Mouse (Mus musculus) E14TG2a.4 (cell line): ENCODE measurements at regions not wholly inside any gene's neighbourhood (a gene's known extent, or its start where the extent isn't known, plus 50 kb on each side); places are given as distances from the start of the nearest gene placed in this dataset.

Experiments used
- H3K27me3 ChIP-seq: 2 replicates; pipeline ENCODE4 v1.6.1; 2014; ENCODE audit warnings: low read length, control low read depth; ENCODE audit not compliant: insufficient read depth
- H3K36me3 ChIP-seq: 2 replicates; pipeline ENCODE4 v1.6.1; 2014; ENCODE audit warnings: low read length, control low read depth; ENCODE audit not compliant: insufficient read depth
- H3K4me1 ChIP-seq: replicated peaks from 2 replicates; pipeline ENCODE4 v1.6.1; 2014; ENCODE audit warnings: low read depth, low read length, control low read depth
- H3K4me3 ChIP-seq: replicated peaks from 2 replicates; pipeline ENCODE4 v1.5.1; 2014; ENCODE audit warnings: mild to moderate bottlenecking, low read length
- H3K9me3 ChIP-seq: 2 replicates; pipeline ENCODE4 v1.6.1; 2014; ENCODE audit warnings: low read length, control low read depth
- CTCF ChIP-seq: conservative IDR thresholded peaks from 2 replicates; pipeline ENCODE4 v1.5.1; 2014; ENCODE audit warnings: low read length
- NANOG ChIP-seq: IDR thresholded peaks from 2 replicates; pipeline ENCODE4 v1.6.1; 2014; ENCODE audit warnings: borderline replicate concordance, low read length, mixed read lengths
- POU5F1 ChIP-seq: IDR thresholded peaks from 2 replicates; pipeline ENCODE4 v1.6.1; 2014; ENCODE audit warnings: low read length, borderline replicate concordance

DNA sequence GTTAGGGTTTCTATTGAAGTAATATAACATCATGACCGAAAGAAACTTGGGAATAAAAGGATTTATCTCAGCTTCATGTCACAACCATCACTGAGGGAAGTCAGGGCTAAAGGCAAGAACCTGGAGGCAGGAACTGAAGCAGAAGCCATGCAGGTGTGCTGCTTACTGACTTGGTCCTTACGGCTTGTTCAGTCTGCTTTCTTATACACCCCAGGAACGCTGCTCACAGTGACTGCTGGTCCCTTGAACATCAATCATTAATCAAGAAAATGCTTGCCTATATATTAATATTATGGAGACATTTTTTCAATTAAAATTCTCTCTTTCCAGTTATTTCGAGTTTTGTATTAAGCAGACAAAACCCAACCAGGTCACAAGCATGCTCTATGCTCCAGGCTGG, 58.5 kb upstream of the Armc2 start:
- Histone ChIP-seq H3K36me3 (no peaks in the 10 kb centered on the region), H3K4me3 (no peak overlapping the region), H3K9me3 (no peaks in the 10 kb centered on the region), H3K27me3 (no peaks in the 10 kb centered on the region), H3K4me1 (peaks cover 15% of the 10 kb centered on the region)
- TF ChIP-seq NANOG, result no peak

DNA sequence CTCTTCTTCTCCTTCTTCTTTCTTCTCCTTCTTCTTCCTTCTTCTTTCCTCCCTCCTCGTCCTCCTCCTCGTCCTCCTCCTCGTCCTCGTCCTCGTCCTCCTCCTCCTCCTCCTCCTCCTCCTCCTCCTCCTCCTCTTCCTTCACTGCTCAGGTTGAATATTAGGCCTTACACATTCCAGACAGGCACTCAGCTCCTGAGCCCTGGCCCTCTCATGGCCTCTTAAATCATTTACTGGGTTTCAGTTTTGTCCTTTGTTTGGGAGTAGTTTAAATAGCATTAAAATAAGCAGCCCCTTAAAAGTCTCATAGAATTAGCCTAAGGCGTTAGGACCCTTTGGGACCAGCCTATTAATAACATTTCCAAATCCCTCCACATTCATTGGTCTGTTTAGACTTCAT, 57.3 kb upstream of the Armc2 start:
- H3K4me3 ChIP-seq, result no peak overlapping the region
- no peaks in the 10 kb centered on the region for H3K9me3 ChIP-seq
- no peaks in the 10 kb centered on the region for H3K27me3 ChIP-seq
- TF ChIP-seq POU5F1, result no peak
- TF ChIP-seq NANOG, result no peak
- TF ChIP-seq CTCF, result no peak
- H3K36me3 ChIP-seq, result no peaks in the 10 kb centered on the region
- peaks cover 26% of the 10 kb centered on the region for H3K4me1 ChIP-seq

DNA sequence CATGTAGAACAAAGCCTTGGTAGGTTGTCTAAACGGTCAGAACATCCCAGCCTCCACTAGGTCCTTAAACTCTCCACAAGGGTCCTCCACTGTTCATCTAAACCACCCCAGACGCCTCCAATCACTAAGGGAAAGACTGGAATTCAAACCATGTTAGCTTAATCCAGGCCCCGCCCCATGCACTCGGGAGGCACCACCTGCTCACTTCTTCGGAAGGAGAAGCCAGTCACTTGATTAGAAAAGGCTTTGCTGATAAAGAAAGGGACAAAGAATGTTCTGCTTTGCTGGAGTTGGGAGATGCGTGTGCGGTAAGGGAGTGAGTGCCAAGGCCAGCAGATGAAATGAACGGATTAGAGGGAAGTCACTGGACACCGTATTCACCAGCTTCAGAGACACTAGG, 54.5 kb upstream of the Armc2 start:
- H3K9me3 ChIP-seq, result no peaks in the 10 kb centered on the region
- H3K4me3 ChIP-seq, result no peak overlapping the region
- TF ChIP-seq NANOG, result no peak
- H3K36me3 ChIP-seq, result no peaks in the 10 kb centered on the region
- H3K27me3 ChIP-seq, result no peaks in the 10 kb centered on the region
- peaks cover 32% of the 10 kb centered on the region for H3K4me1 ChIP-seq

DNA sequence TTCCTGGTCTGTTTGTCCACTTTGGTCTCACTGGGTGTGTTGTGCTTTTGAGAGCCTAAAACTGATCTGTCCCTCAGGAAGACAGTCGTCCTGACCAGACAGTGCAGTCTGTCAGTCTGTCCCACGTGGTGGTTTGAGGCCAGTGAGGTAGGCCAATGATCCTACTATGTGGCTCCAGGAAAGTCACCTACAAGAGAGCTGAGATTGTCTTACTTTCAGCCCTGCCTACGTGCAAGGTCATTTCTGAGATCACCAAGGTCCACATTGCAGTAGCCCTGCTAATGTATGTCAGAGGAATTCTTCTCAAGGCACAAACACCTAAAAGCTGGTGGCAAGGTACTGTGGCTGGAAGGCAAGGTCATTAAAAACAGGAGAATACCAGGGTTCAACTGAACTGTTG, 53.9 kb upstream of the Armc2 start:
- TF ChIP-seq NANOG, result no peak
- no peak for TF ChIP-seq CTCF
- no peak for TF ChIP-seq POU5F1
- peaks cover 38% of the 10 kb centered on the region for H3K4me1 ChIP-seq
- no peaks in the 10 kb centered on the region for H3K36me3 ChIP-seq
- no peak overlapping the region for H3K4me3 ChIP-seq
- no peaks in the 10 kb centered on the region for H3K27me3 ChIP-seq
- H3K9me3 ChIP-seq, result no peaks in the 10 kb centered on the region

DNA sequence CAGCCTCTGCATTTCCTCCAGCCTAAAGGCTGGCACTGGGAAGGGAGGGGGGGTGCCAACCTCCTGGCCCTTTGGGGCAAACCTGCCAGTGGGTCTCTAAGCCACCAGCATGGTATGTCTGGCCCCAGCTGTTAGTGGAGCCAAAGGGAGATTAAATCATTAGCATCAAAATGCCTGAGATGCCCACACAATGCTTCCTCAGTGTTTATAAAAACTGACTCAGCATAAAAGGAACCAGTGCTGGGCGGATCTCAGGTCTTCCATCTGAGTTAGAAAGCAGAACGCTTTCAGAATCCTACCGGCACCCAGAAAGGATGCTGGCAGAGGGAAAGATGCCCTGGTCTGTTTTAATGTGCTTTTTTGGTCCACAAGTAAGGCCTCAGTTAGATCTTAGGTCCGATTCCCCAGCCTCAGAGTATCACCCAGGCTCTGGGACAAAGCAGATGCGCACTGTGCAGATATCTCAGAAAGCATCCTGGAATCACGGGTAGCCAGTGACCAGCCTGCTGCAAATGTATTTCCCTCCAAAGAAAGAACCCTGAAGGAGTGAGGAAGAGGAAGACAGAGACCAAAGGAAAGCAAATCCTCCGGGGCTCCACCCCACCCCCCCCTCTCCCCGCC, 53.3 kb upstream of the Armc2 start:
- TF ChIP-seq CTCF (no peak), POU5F1 (no peak), NANOG (no peak)
- Histone ChIP-seq H3K27me3 (no peaks in the 10 kb centered on the region), H3K4me1 (peaks cover 39% of the 10 kb centered on the region), H3K36me3 (no peaks in the 10 kb centered on the region), H3K9me3 (no peaks in the 10 kb centered on the region), H3K4me3 (no peak overlapping the region)

DNA sequence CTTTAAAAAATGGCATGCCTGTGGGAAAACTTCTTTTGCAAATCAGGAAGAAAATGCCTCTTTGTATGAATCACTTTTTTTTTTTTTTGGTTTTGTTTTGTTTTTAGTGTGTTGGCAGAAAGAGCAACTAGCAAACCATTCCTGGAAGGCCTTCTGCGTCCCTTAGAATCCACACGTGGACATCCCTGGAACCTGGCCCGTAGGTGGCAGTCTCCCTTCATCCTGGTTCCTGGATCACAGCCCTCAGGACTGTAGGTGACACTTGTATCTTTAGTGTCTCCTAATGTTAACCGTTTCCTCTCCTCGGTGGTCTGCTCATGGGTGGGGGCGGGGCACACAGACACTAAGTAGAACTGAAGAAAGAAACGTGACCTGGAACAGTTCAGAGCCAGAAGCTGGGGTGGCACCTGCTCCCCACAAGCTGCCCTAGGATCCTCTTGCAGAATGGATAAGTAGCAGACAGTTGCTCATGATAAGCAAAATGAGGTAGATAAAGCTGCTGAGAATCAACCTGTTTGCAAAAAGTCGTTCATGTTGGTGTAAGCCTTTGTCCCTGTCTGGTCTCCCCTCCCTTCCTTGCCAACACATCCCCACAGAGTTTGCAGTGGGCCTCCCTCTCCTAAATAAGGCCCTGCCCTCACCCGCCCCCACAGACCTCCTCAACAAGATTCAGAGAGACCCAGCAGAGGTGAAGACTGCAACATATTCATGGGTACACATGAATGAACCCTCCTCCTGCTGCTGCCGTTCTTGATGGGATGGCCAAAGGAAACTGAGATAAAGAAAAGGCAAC, 52.6 kb upstream of the Armc2 start:
- H3K4me1 ChIP-seq, result peaks cover 39% of the 10 kb centered on the region
- no peaks in the 10 kb centered on the region for H3K9me3 ChIP-seq
- H3K27me3 ChIP-seq, result no peaks in the 10 kb centered on the region
- no peak overlapping the region for H3K4me3 ChIP-seq
- TF ChIP-seq CTCF (0 out of 2 replicates have a peak, but pooled peaks have one; percentile 10), POU5F1 (no peak)
- no peaks in the 10 kb centered on the region for H3K36me3 ChIP-seq

DNA sequence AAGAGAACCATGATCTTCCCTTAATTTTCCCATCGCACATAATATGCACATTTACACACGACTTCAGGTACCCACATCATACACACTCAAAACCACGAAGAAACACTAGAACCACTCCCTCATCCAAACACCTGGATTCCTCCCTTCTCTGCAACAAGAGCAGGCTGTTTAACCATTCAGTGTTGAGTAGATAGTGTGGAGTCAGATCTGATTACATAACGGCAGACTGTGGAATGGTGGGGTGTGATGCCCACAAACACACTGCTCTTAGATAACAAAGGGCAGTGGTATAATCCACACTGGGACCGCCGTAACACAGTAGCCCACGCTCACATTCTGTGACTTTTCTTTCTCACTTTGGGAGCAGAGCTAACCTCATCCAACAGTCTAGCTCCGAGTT, 51.5 kb upstream of the Armc2 start:
- H3K27me3 ChIP-seq, result no peaks in the 10 kb centered on the region
- H3K4me1 ChIP-seq, result peaks cover 39% of the 10 kb centered on the region
- no peaks in the 10 kb centered on the region for H3K36me3 ChIP-seq
- TF ChIP-seq NANOG (no peak), CTCF (no peak), POU5F1 (no peak)
- no peaks in the 10 kb centered on the region for H3K9me3 ChIP-seq
- H3K4me3 ChIP-seq, result no peak overlapping the region

DNA sequence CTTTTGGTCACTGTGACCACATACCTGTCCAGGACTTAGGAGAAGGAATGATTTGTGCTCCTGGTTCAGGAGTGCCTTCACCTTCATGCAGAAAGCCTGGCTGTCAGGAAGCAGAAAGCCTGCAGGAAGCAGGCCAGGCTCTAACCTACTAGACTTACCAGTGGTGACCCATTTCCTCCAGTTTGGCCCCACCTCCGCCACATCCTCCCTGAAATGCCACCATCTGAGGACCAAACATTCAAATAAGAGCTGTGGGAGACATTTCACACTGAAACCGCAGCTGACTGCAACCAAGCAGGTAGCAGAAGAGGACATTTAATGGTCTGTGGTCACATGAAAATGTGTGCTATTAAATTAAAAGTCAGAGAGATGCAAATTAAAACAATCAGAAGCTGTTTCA, 50.3 kb upstream of the Armc2 start:
- Histone ChIP-seq H3K36me3 (no peaks in the 10 kb centered on the region), H3K27me3 (no peaks in the 10 kb centered on the region), H3K4me1 (peaks cover 49% of the 10 kb centered on the region), H3K4me3 (no peak overlapping the region), H3K9me3 (no peaks in the 10 kb centered on the region)
- TF ChIP-seq CTCF, result no peak
- TF ChIP-seq POU5F1, result no peak
- TF ChIP-seq NANOG, result no peak
